Mouse (Mus musculus): Measurements from ENCODE around the gene Mrps33.

DNA sequence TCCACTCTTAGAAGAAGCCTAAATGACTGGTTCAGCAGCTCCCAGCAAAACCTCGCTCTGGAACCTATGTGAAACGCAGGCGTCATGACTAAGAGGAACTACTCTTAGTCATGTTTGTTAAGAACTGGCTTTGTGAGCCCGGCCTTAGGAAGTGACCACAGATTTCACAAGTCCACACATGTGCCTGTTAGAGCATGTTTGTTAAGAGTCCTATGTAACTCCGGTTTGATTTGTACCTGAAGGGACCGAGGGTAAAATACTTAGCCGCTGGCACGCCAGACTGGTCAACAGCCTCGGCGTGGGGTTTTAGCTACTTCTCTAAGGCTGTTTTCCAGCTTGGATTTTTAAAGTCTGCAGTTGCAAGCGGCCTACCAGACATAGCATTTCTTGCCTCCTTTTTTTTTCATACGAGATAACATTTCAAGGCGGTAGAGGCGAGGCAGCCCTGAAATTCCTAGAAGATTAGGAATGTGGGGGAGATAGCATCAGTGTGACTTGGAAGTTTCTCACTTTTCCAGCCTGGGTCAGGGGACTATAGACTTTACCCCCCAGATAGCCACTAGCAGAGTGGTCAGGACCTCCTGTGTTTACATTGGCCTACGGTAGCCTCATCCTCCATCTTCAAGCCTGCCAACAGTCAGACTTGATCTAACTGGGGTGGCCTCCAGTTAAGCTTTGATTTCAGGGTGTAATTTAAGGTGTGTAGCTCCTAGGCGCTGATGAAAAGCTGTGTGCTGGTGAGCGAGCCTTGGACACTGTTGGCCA is 28.8 kb downstream of the Mrps33 start:
- TF ChIP-seq CHD2 (IDR thresholded peaks at IDR 0.05; ENCODE audit: low read depth, low read length) (no peak), HCFC1 (IDR thresholded peaks at IDR 0.05; ENCODE audit: borderline replicate concordance, insufficient read depth, low read length) (no peak)

All from ES-E14 (cell line).